Mouse (Mus musculus) v-Abl transformed pro-B cells (cell line): ENCODE measurements at regions not wholly inside any gene's neighbourhood (a gene's known extent, or its start where the extent isn't known, plus 50 kb on each side); places are given as distances from the start of the nearest gene placed in this dataset.

ENCODE experiments used
- in situ Hi-C, 2 experiments: fragments of 400-800 bp; cut with MboI; formaldehyde crosslinking; loops; one replicate each; pipeline ENCODE4 v1.15.1; 2025; ENCODE audit not compliant: unreplicated experiment in 2 of 2

GRCm38 (mm10) chr2:79172967-79173919, 82.0 kb upstream of the Itga4 start:
- in situ Hi-C loops = no loop called here

GRCm38 (mm10) chr2:79174282-79174681, 80.9 kb upstream of the Itga4 start:
- in situ Hi-C loops = no loop called here

- in situ Hi-C loops = loop anchor here in 1 of 2 experiments (5.0 kb wide), 1 partner anchor 67 kb away; no protein-coding TSS in a partner anchor
These were observed 74.4 kb upstream of the Itga4 start for GRCm38 (mm10) chr2:79180782-79181181.

- in situ Hi-C loops = loop anchor here in 1 of 2 experiments (5.0 kb wide), 1 partner anchor 64 kb away; no protein-coding TSS in a partner anchor
These were observed 72.1 kb upstream of the Itga4 start for GRCm38 (mm10) chr2:79183034-79183630.

- in situ Hi-C loops = no loop called here
These were observed 69.8 kb upstream of the Itga4 start for GRCm38 (mm10) chr2:79185234-79186101.

GRCm38 (mm10) chr2:79186878-79187277, 68.3 kb upstream of the Itga4 start:
- in situ Hi-C loops = no loop called here

- in situ Hi-C loops = no loop called here
These were observed 66.6 kb upstream of the Itga4 start for GRCm38 (mm10) chr2:79188511-79189193.

- in situ Hi-C loops = no loop called here
These were observed 61.4 kb upstream of the Itga4 start for GRCm38 (mm10) chr2:79193851-79194250.

- in situ Hi-C loops = no loop called here
These were observed 53.5 kb upstream of the Itga4 start for GRCm38 (mm10) chr2:79201677-79202076.
